Mouse (Mus musculus): ENCODE measurements around the gene Ciart.
"Not testable (repeated sequence)": the region's sequence is repeated elsewhere in the genome, so short reads cannot be mapped to it uniquely, and the experiment has no call there.

Ciart gene

GRCm38 (mm10) chr3:95881979-95882815 lies at the start of gene Ciart:
Gene Ciart (minus strand): TSS chr3:95882251.
- DNase-seq (ENCODE audit: low read depth, low spot score), result peak; percentile 93

- DNase-seq (ENCODE audit: low read depth, low spot score), result no peak
These were observed 49.4 kb upstream of the Ciart start for GRCm38 (mm10) chr3:95931471-95931870.

GRCm38 (mm10) chr3:95930471-95930789 lies 48.4 kb upstream of the Ciart start:
- DNase-seq (ENCODE audit: low read depth, low spot score), result no peak

- DNase-seq (ENCODE audit: low read depth, low spot score), result peak; percentile 40
These were observed 47.8 kb upstream of the Ciart start for GRCm38 (mm10) chr3:95929581-95930470.

GRCm38 (mm10) chr3:95928658-95929503 lies 46.8 kb upstream of the Ciart start, which contains the start of gene Anp32e:
Gene Anp32e (plus strand): TSS chr3:95929246.
- DNase-seq (ENCODE audit: low read depth, low spot score), result peak; percentile 99

GRCm38 (mm10) chr3:95928261-95928657 lies 46.2 kb upstream of the Ciart start:
- DNase-seq (ENCODE audit: low read depth, low spot score), result no peak

- no peak for DNase-seq (ENCODE audit: low read depth, low spot score)
These were observed 43.0 kb upstream of the Ciart start for GRCm38 (mm10) chr3:95925087-95925486.

GRCm38 (mm10) chr3:95924185-95924584 lies 42.1 kb upstream of the Ciart start:
- no peak for DNase-seq (ENCODE audit: low read depth, low spot score)

- not testable (repeated sequence) for DNase-seq (ENCODE audit: low read depth, low spot score)
These were observed 41.4 kb upstream of the Ciart start for GRCm38 (mm10) chr3:95923429-95923828.

GRCm38 (mm10) chr3:95920532-95920931 lies 38.5 kb upstream of the Ciart start:
- not testable (repeated sequence) for DNase-seq (ENCODE audit: low read depth, low spot score)

GRCm38 (mm10) chr3:95916760-95917159 lies 34.7 kb upstream of the Ciart start:
- no peak for DNase-seq (ENCODE audit: low read depth, low spot score)

- DNase-seq (ENCODE audit: low read depth, low spot score), result no peak
These were observed 32.7 kb upstream of the Ciart start for GRCm38 (mm10) chr3:95914706-95915105.

GRCm38 (mm10) chr3:95907613-95908012 lies 25.6 kb upstream of the Ciart start:
- DNase-seq (ENCODE audit: low read depth, low spot score), result no peak

- no peak for DNase-seq (ENCODE audit: low read depth, low spot score)
These were observed 24.8 kb upstream of the Ciart start for GRCm38 (mm10) chr3:95906860-95907259.

- DNase-seq (ENCODE audit: low read depth, low spot score), result no peak
These were observed 24.0 kb upstream of the Ciart start for GRCm38 (mm10) chr3:95905940-95906492.

GRCm38 (mm10) chr3:95905146-95905939 lies 23.3 kb upstream of the Ciart start:
- no peak for DNase-seq (ENCODE audit: low read depth, low spot score)

GRCm38 (mm10) chr3:95904568-95904967 lies 22.5 kb upstream of the Ciart start, which contains the start of gene Car14:
Gene Car14 (minus strand): TSS chr3:95904691.
- DNase-seq (ENCODE audit: low read depth, low spot score), result no peak

GRCm38 (mm10) chr3:95903753-95904502 lies 21.9 kb upstream of the Ciart start:
- no peak for DNase-seq (ENCODE audit: low read depth, low spot score)

- DNase-seq (ENCODE audit: low read depth, low spot score), result no peak
These were observed 20.6 kb upstream of the Ciart start for GRCm38 (mm10) chr3:95902643-95903042.

- DNase-seq (ENCODE audit: low read depth, low spot score), result no peak
These were observed 20.2 kb upstream of the Ciart start for GRCm38 (mm10) chr3:95902373-95902625.
